Mouse (Mus musculus) intestine, embryonic 14.5 days (tissue): Measurements from ENCODE around the gene Rph3al. TPM values are rescaled to one million over a fixed set of nuclear protein-coding genes. Genes with fewer than 3 reads are reported as not detected.

Experiments
- ATAC-seq: fragments of 200-750 bp; cut with Nextera tagmentation; replicated peaks from 2 replicates; pipeline ENCODE4 v1.8.0; 2017; ENCODE audit warnings: low read depth, moderate number of reproducible peaks, moderate TSS enrichment, moderate library complexity; ENCODE audit not compliant: low FRiP score, low TSS enrichment
- DNase-seq: peaks from one replicate; pipeline ENCODE4 v3.0.0-alpha.2; 2018; ENCODE audit warnings: low spot score
- H3K27ac ChIP-seq: fragments of 300-500 bp; sonication (generic); 2 replicates; pipeline ENCODE4 v1.5.1; 2014; ENCODE audit warnings: low read depth, mild to moderate bottlenecking, control low read depth
- H3K27me3 ChIP-seq: fragments of 300-500 bp; sonication (generic); replicated peaks from 2 replicates; pipeline ENCODE4 v1.6.1; 2014; ENCODE audit warnings: low read length, control low read depth; ENCODE audit not compliant: control insufficient read depth, insufficient read depth
- H3K36me3 ChIP-seq: fragments of 300-500 bp; sonication (generic); 2 replicates; pipeline ENCODE4 v1.6.1; 2014; ENCODE audit warnings: low read length, control low read depth; ENCODE audit not compliant: control insufficient read depth, insufficient read depth
- H3K4me1 ChIP-seq: fragments of 300-500 bp; sonication (generic); replicated peaks from 2 replicates; pipeline ENCODE4 v1.6.1; 2014; ENCODE audit warnings: low read length, control low read depth, mixed read lengths; ENCODE audit not compliant: control insufficient read depth, insufficient read depth
- H3K4me2 ChIP-seq: fragments of 300-500 bp; sonication (generic); 2 replicates; pipeline ENCODE4 v1.6.1; 2014; ENCODE audit warnings: low read length
- H3K4me3 ChIP-seq: fragments of 300-500 bp; sonication (generic); 2 replicates; pipeline ENCODE4 v1.5.1; 2014; ENCODE audit warnings: low read depth, low read length, control low read depth, mixed read lengths
- H3K9ac ChIP-seq: fragments of 300-500 bp; sonication (generic); 2 replicates; pipeline ENCODE4 v1.6.1; 2014; ENCODE audit warnings: mild to moderate bottlenecking, low read length
- H3K9me3 ChIP-seq: fragments of 300-500 bp; sonication (generic); 2 replicates; pipeline ENCODE4 v1.6.1; 2016; ENCODE audit warnings: low read length, control low read depth; ENCODE audit not compliant: control insufficient read depth
- WGBS: fragments of 180-500 bp; shearing (Covaris S2); extraction: QIAGEN DNeasy Blood & Tissue Kit; methylation state at CpG from one replicate; pipeline ENCODE4 v1.1.7; 2014; 5-methylcytosine and 5-hydroxymethylcytosine counted together
- polyA plus RNA-seq: library from polyadenylated mRNA; unstranded; fragments of >200 nt; fragmentation: Nextera tagmentation; extraction: Ambion mirVana; gene quantifications from 2 replicates; pipeline ENCODE4 v1.2.1, GENCODE M21; 2014

Rph3al gene
- polyA plus RNA-seq, 1 experiment from 2014 or later, result 21.7 TPM

GRCm38 (mm10) chr11:75937370-75937871 lies 808 bp downstream of the Rph3al start:
- H3K4me1 ChIP-seq, result peaks cover 49% of the 10 kb centered on the region

DNA sequence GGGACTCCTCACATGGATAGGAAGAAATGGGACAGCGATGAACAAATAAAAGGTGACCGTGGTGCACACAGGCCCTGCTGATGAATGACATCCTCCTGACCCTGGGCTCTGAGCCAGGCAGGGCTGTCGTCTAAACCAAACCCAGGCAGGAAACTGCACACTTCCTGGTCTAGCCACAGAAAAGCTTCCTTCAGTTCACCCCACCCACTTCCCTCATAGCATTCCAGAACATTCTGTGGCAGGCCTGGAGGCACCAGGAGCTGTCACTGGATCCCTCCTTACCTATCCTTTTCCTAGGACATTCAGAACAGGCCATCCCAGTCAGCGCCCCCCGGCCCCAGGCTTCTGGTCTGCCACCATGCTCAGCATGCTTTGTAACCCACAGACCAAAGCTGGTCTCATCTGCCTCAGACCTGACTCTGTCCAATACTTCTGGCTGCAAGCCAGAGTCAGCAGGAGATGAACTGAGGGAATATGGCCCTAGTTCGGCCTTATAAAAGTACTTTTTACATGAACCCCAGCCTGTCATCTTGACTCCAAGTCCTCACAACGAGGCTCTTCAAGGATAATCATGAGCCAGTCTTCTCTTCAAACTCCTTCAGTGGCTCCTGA lies 2.3 kb downstream of the Rph3al start:
- H3K9me3 ChIP-seq, result no peaks in the 10 kb centered on the region
- peak overlapping the region; percentile 34; the same call in 1 of the 2 replicates for H3K9ac ChIP-seq
- peak overlapping the region; percentile 87 for H3K27ac ChIP-seq
- peaks cover 52% of the 10 kb centered on the region for H3K4me1 ChIP-seq
- no peak overlapping the region for H3K4me3 ChIP-seq
- H3K27me3 ChIP-seq, result no peaks in the 10 kb centered on the region
- 35% methylated on average over 7 of the region's 7 CpGs for WGBS
- H3K36me3 ChIP-seq, result no peaks in the 10 kb centered on the region
- peak overlapping the region; percentile 11; the same call in 1 of the 2 replicates for H3K4me2 ChIP-seq
- no peak for DNase-seq
- ATAC-seq, result 0 out of 2 replicates have a peak, but pooled peaks have one; percentile 16

More at GRCm38 (mm10) chr11:75937370-75937871, 808 bp downstream of the Rph3al start:
- Histone ChIP-seq H3K4me2 (peak overlapping the region; percentile 51), H3K27me3 (no peaks in the 10 kb centered on the region), H3K36me3 (no peaks in the 10 kb centered on the region), H3K9ac (peak overlapping the region; percentile 37; the same call in 1 of the 2 replicates), H3K4me3 (peak overlapping the region; percentile 26), H3K27ac (peak overlapping the region; percentile 95), H3K9me3 (no peaks in the 10 kb centered on the region)
- ATAC-seq, result peak; percentile 91
- 4% methylated on average over 6 of the region's 6 CpGs for WGBS
- DNase-seq, result peak; percentile 84

DNA sequence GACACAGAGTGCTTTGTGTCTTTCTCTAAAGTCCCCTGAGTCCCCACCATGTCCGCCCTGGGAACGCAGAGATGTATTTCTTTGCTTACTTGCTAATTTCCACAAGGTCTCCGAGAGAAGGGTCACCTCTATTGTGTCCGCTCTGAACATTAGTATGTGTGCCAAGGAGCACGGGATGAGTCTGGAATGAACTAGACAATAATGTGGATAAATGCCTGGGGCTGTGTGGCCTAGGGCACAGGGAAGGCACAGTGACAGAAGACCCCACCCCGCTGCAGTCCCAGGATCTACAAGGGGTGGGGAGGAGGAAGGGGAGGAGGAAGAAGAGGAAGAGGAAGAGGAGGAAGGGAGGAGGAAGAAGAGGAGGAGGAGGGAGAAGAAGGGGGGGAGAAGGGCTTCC lies 3.8 kb downstream of the Rph3al start:
- DNase-seq (no peak), ATAC-seq (no peak)
- WGBS, result 73% methylated on average over 6 of the region's 6 CpGs
- peak overlapping the region; percentile 87; the same call in 1 of the 2 replicates for H3K27ac ChIP-seq
- no peak overlapping the region for H3K4me3 ChIP-seq
- H3K4me1 ChIP-seq, result peaks cover 60% of the 10 kb centered on the region
- H3K36me3 ChIP-seq, result no peaks in the 10 kb centered on the region
- H3K9me3 ChIP-seq, result no peaks in the 10 kb centered on the region
- no peak overlapping the region for H3K9ac ChIP-seq
- H3K27me3 ChIP-seq, result no peaks in the 10 kb centered on the region
- no peak overlapping the region for H3K4me2 ChIP-seq

GRCm38 (mm10) chr11:75933371-75933770 lies 4.9 kb downstream of the Rph3al start:
- ATAC-seq (no peak), DNase-seq (no peak)
- Histone ChIP-seq H3K36me3 (no peaks in the 10 kb centered on the region), H3K4me2 (no peak overlapping the region), H3K27ac (no peak overlapping the region), H3K4me1 (peaks cover 51% of the 10 kb centered on the region), H3K9ac (no peak overlapping the region), H3K27me3 (no peaks in the 10 kb centered on the region), H3K9me3 (no peaks in the 10 kb centered on the region), H3K4me3 (no peak overlapping the region)
- 73% methylated on average over 5 of the region's 5 CpGs for WGBS

DNA sequence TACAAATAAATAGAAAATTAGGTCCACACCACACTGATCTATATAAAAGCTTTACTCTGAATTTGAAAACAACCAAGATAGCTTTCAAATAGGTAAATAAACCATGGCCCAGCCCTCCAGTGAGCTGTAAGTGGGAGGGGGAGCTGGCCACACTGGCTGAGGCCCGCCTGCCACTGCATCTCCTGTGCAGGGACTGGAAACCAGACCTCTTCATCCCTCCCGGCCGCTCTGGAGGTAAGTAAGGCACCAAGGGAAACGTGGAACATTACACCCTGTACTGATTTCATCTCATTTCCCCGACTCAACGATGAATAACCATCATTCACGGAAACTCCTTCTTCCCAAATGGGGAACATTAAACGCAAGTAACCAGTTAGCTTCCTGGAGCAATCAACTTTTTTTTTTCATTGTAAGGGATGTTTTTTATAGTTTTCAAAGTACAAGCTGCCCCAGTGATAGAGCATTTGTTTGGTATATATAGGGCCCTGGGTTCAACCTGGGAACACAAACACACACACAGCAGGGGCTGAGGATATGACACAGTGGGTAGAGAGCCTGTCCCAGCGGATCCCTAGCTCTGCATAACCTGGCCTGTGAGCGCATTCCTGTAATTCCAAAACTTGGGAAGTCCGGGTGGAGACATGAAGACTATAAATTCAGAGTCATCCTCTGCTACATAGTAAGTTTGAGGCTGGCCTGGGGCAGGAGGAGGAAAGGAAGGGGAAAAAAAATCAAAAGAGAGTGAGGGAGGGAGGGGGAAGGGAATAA lies 7.1 kb downstream of the Rph3al start:
- DNase-seq (no peak), ATAC-seq (no peak)
- Histone ChIP-seq H3K4me2 (no peak overlapping the region), H3K9ac (no peak overlapping the region), H3K36me3 (no peaks in the 10 kb centered on the region), H3K4me1 (peaks cover 43% of the 10 kb centered on the region), H3K4me3 (no peak overlapping the region), H3K27ac (no peak overlapping the region), H3K9me3 (no peaks in the 10 kb centered on the region), H3K27me3 (no peaks in the 10 kb centered on the region)
- 29% methylated on average over 11 of the region's 11 CpGs for WGBS

GRCm38 (mm10) chr11:75930208-75930607 lies 8.0 kb downstream of the Rph3al start:
- no peaks in the 10 kb centered on the region for H3K27me3 ChIP-seq
- peaks cover 43% of the 10 kb centered on the region for H3K4me1 ChIP-seq
- no peak overlapping the region for H3K4me2 ChIP-seq
- 74% methylated on average over 9 of the region's 9 CpGs for WGBS
- ATAC-seq (no peak), DNase-seq (no peak)
- H3K9ac ChIP-seq, result no peak overlapping the region
- no peaks in the 10 kb centered on the region for H3K36me3 ChIP-seq
- H3K4me3 ChIP-seq, result no peak overlapping the region
- no peak overlapping the region for H3K27ac ChIP-seq
- no peaks in the 10 kb centered on the region for H3K9me3 ChIP-seq

- Histone ChIP-seq H3K9me3 (no peaks in the 10 kb centered on the region), H3K4me3 (no peak overlapping the region), H3K4me1 (peaks cover 41% of the 10 kb centered on the region), H3K27me3 (no peaks in the 10 kb centered on the region), H3K36me3 (no peaks in the 10 kb centered on the region), H3K4me2 (no peak overlapping the region), H3K27ac (no peak overlapping the region), H3K9ac (no peak overlapping the region)
- WGBS, result 79% methylated on average over 2 of the region's 2 CpGs
- no peak for ATAC-seq
- DNase-seq, result no peak
Measured at GRCm38 (mm10) chr11:75927881-75928280, 10.3 kb downstream of the Rph3al start.

- Histone ChIP-seq H3K27me3 (no peaks in the 10 kb centered on the region), H3K4me1 (peaks cover 43% of the 10 kb centered on the region), H3K9ac (0 out of 2 replicates have a peak overlapping the region, but pooled peaks have one; percentile 3), H3K27ac (peak overlapping the region; percentile 77), H3K4me2 (peak overlapping the region; percentile 13; the same call in 1 of the 2 replicates), H3K36me3 (no peaks in the 10 kb centered on the region), H3K4me3 (no peak overlapping the region), H3K9me3 (no peaks in the 10 kb centered on the region)
- DNase-seq (no peak), ATAC-seq (peak; percentile 75)
- 51% methylated on average over 13 of the region's 13 CpGs for WGBS
Measured at GRCm38 (mm10) chr11:75926431-75927312, 11.6 kb downstream of the Rph3al start.
